Mouse (Mus musculus) c-Kit-positive CD71-negative TER-119-negative erythroid progenitor cells, embryonic 14.5 days (primary cell): ENCODE results near the gene Cops4.

ENCODE experiments used
- DNase-seq: peaks from one replicate; pipeline ENCODE4 v3.0.0-alpha.2; 2013; ENCODE audit warnings: low read depth

Cops4 gene

GRCm38 (mm10) chr5:100581622-100582434, 63.7 kb downstream of the Cops4 start:
- no peak for DNase-seq

- DNase-seq, result no peak
Measured at GRCm38 (mm10) chr5:100582435-100582826, 64.3 kb downstream of the Cops4 start.

- DNase-seq, result no peak
Measured at GRCm38 (mm10) chr5:100583066-100583465, 65.0 kb downstream of the Cops4 start.

- DNase-seq, result no peak
Measured at GRCm38 (mm10) chr5:100585206-100585644, 67.1 kb downstream of the Cops4 start.

GRCm38 (mm10) chr5:100585657-100586056, 67.5 kb downstream of the Cops4 start:
- no peak for DNase-seq

- no peak for DNase-seq
Measured at GRCm38 (mm10) chr5:100587136-100587535, 69.0 kb downstream of the Cops4 start.

GRCm38 (mm10) chr5:100587626-100588025, 69.5 kb downstream of the Cops4 start:
- no peak for DNase-seq

- no peak for DNase-seq
Measured at GRCm38 (mm10) chr5:100590505-100590904, 72.4 kb downstream of the Cops4 start.

- no peak for DNase-seq
Measured at GRCm38 (mm10) chr5:100594803-100595467, 76.8 kb downstream of the Cops4 start.

GRCm38 (mm10) chr5:100595999-100596398, 77.9 kb downstream of the Cops4 start:
- no peak for DNase-seq
